Comparison of ENCODE assay signal across 8 mouse cellular contexts in the genomic region with DNA sequence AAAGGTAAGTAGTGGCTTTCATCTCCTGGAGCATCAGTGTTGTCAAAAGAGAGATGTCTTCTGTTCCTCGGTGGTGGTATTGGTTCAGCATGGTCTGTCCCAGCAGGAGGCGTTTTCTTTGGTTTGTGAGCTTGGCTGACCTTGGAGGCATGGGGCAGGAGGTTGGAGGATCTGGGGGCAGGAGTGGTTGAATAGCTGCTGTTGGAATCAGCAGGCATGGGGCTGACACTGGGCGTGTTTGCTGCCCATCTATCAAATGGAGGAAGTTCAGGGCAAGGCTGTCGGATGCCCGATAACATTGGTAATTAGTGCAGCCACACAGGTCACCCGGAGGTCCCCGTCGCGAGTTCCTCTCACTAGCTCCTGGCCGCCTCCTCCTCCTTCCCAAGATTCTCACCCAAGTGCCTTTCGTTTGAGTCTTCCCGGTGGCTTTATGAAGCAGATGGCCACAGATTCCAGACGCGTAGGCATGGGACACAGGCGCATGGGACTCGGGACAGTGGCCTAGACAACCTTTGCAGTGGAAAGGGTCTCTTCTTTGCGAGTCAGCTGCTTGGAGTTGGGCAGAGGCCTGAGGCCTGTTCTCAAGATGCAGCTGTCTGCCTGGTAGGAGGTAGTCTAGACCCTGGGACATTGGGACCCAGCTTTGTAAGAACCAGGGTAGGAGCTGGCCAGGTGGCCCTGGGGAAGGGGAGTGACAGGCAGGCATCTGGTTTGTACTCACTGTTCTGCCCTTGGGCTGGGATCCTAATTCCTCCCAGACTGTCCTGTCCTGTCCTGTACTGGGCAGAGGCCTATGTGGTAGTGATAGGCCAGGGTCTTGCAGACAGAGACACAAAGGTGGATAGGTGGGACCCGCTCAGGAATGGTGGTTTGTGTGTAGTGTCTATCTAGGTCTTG. TPM values are rescaled to one million over a fixed set of nuclear protein-coding genes. Genes with fewer than 3 reads are reported as not detected.
DNase-seq lines count a peak whose midpoint lies in the region; ATAC-seq and TF ChIP-seq lines count a peak whose summit lies in the region.

No protein-coding gene starts in this region.

- no peaks in the 10 kb centered on the region for H3K36me3 ChIP-seq in hindbrain, postnatal 0 days (ENCODE audit: insufficient read depth, low read length)
- peaks cover 6% of the 10 kb centered on the region; the same call in 1 of the 2 replicates for H3K36me3 ChIP-seq in lung, embryonic 15.5 days

- H3K4me1 ChIP-seq in embryonic fibroblast, embryonic 13.5 days (ENCODE audit: control insufficient read depth, insufficient read depth, low read length), result peaks cover 17% of the 10 kb centered on the region
- peaks cover 45% of the 10 kb centered on the region; the same call in 1 of the 2 replicates for H3K4me1 ChIP-seq in hindbrain, postnatal 0 days (ENCODE audit: insufficient read depth, low read length)
- peaks cover 75% of the 10 kb centered on the region for H3K4me1 ChIP-seq in lung, embryonic 15.5 days

- DNase-seq in hindbrain, postnatal 0 days (ENCODE audit: low spot score), result no peak
- no peak for DNase-seq in layer of hippocampus, adult 18-20 months (ENCODE audit: low spot score in 2 of 2)
- DNase-seq in frontal cortex, postnatal 25 days (ENCODE audit: low spot score in 2 of 2), result no peak
- no peak for DNase-seq in left cerebral cortex, adult 11 months (ENCODE audit: low spot score)

- no peak for TF ChIP-seq CTCF in embryonic fibroblast, embryonic 13.5 days (IDR thresholded peaks at IDR 0.05; ENCODE audit: borderline replicate concordance, insufficient read depth, low read length)
- no peak for TF ChIP-seq CTCF in hindbrain, postnatal 0 days (IDR thresholded peaks at IDR 0.05; ENCODE audit: low read depth)

- H3K27me3 ChIP-seq in hindbrain, postnatal 0 days (ENCODE audit: insufficient read depth, low read length), result no peaks in the 10 kb centered on the region
- H3K27me3 ChIP-seq in lung, embryonic 15.5 days, result peaks cover 31% of the 10 kb centered on the region

- H3K4me2 ChIP-seq in hindbrain, postnatal 0 days (ENCODE audit: low read depth, low read length), result peak overlapping the region; percentile 80
- peak overlapping the region; percentile 98 for H3K4me2 ChIP-seq in lung, embryonic 15.5 days

- no peak overlapping the region for H3K27ac ChIP-seq in embryonic fibroblast, embryonic 13.5 days (ENCODE audit: insufficient read depth, low read length)
- H3K27ac ChIP-seq in hindbrain, postnatal 0 days, result no peak overlapping the region
- H3K27ac ChIP-seq in lung, embryonic 15.5 days, result no peak overlapping the region; the same call in 1 of the 2 replicates

- no peak overlapping the region; the same call in 1 of the 2 replicates for H3K9ac ChIP-seq in hindbrain, postnatal 0 days (replicated peaks; ENCODE audit: low read length)
- H3K9ac ChIP-seq in lung, embryonic 15.5 days, result peak overlapping the region; percentile 55

- peak; percentile 66 for ATAC-seq in common myeloid progenitor, adult 5-6 weeks (replicated peaks; ENCODE audit: low read depth, poor library complexity, severe bottlenecking)
- no peak for ATAC-seq in hindbrain, postnatal 0 days
- no peak for ATAC-seq in lung, embryonic 15.5 days (ENCODE audit: borderline replicate concordance, extremely low read depth, low FRiP score, low TSS enrichment)
- no peak for ATAC-seq in cerebellum, adult (ENCODE audit: insufficient number of reproducible peaks, low FRiP score, low TSS enrichment)

- H3K9me3 ChIP-seq in hindbrain, postnatal 0 days (ENCODE audit: low read length), result no peaks in the 10 kb centered on the region
- H3K9me3 ChIP-seq in lung, embryonic 15.5 days, result no peaks in the 10 kb centered on the region

- no peak for TF ChIP-seq POLR2A in embryonic fibroblast, embryonic 13.5 days (IDR thresholded peaks at IDR 0.05; ENCODE audit: low read depth, low read length)

- WGBS in hindbrain, postnatal 0 days, result 30% methylated on average over 18 of the region's 18 CpGs
- 26% methylated on average over 18 of the region's 18 CpGs for WGBS in lung, embryonic 15.5 days

- H3K4me3 ChIP-seq in embryonic fibroblast, embryonic 13.5 days (ENCODE audit: insufficient read depth, low read length), result peak overlapping the region; percentile 43
- H3K4me3 ChIP-seq in hindbrain, postnatal 0 days (ENCODE audit: low read length), result peak overlapping the region; percentile 54
- H3K4me3 ChIP-seq in lung, embryonic 15.5 days, result peak overlapping the region; percentile 64

RNA-seq across cellular contexts. Expression of a gene that starts 2.7 kb away (rescaled TPM):
- total RNA-seq in common myeloid progenitor, adult 5-6 weeks (2017), result 30.5 and 46.6 TPM in 2 replicates
- polyA plus RNA-seq in embryonic fibroblast, embryonic 13.5 days (2011; ENCODE audit: insufficient read length, low read depth, missing spikeins), result 13.4 and 15.8 TPM in 2 replicates
- total RNA-seq in hindbrain, postnatal 0 days (2014; rRNA removed), result 37.5 and 48.3 TPM in 2 replicates
- polyA plus RNA-seq in hindbrain, postnatal 0 days (2015; fragmentation: Nextera tagmentation; extraction: Ambion mirVana), result 12.3 and 13.4 TPM in 2 replicates
- polyA plus RNA-seq in lung, embryonic 15.5 days (2015; fragmentation: Nextera tagmentation; extraction: Ambion mirVana), result 9.6 and 12.6 TPM in 2 replicates
- 100 to 1,000 TPM; 142 to 146 TPM for total RNA-seq in layer of hippocampus, adult 18-20 months (2021)

RNA-seq across cellular contexts. Expression of a gene that starts 53.7 kb away (rescaled TPM):
- not detected in 2 replicates for total RNA-seq in common myeloid progenitor, adult 5-6 weeks (2017)
- polyA plus RNA-seq in embryonic fibroblast, embryonic 13.5 days (2011; ENCODE audit: insufficient read length, low read depth, missing spikeins), result not detected in 2 replicates
- 1.2 and 3.3 TPM in 2 replicates for total RNA-seq in hindbrain, postnatal 0 days (2014; rRNA removed)
- 1.6 and 2.0 TPM in 2 replicates for polyA plus RNA-seq in hindbrain, postnatal 0 days (2015; fragmentation: Nextera tagmentation; extraction: Ambion mirVana)
- 1.1 and 1.4 TPM in 2 replicates for polyA plus RNA-seq in lung, embryonic 15.5 days (2015; fragmentation: Nextera tagmentation; extraction: Ambion mirVana)
- total RNA-seq in layer of hippocampus, adult 18-20 months (2021), result under 1 TPM; 0.45 to 0.58 TPM
